Mouse (Mus musculus) heart, embryonic 11.5 days (tissue): Measurements from ENCODE around the gene Scrn3. TPM values are rescaled to one million over a fixed set of nuclear protein-coding genes. Genes with fewer than 3 reads are reported as not detected.

ENCODE experiments used
- polyA plus RNA-seq: library from polyadenylated mRNA; unstranded; fragments of >200 nt; fragmentation: Nextera tagmentation; extraction: Ambion mirVana; gene quantifications from 2 replicates; pipeline ENCODE4 v1.2.1, GENCODE M21; 2014

Gene Scrn3
- polyA plus RNA-seq, 1 experiment from 2014 or later: 12.5 TPM

Other genes starting within 250 kb of the Scrn3 start
- 70.5 and 78.4 TPM in 2 replicates for gene Ola1, start 93.7 kb upstream of the Scrn3 start, polyA plus RNA-seq
- 0.04 TPM in 1 of 2 replicates, not detected in the other for gene Sp9, start 40.7 kb upstream of the Scrn3 start, polyA plus RNA-seq
- gene Cir1, start 100 bp downstream of the Scrn3 start, polyA plus RNA-seq: 17.1 and 17.6 TPM in 2 replicates
- 4.9 and 5.8 TPM in 2 replicates for gene Gpr155, start 74.0 kb downstream of the Scrn3 start, polyA plus RNA-seq
- 6.3 and 7.8 TPM in 2 replicates for gene Wipf1, start 217.1 kb downstream of the Scrn3 start, polyA plus RNA-seq